Mouse (Mus musculus): ENCODE measurements around the gene Card10.

- TF ChIP-seq ZNF384 (IDR thresholded peaks at IDR 0.05; ENCODE audit: low read depth, low read length) (no peak), CHD2 (IDR thresholded peaks at IDR 0.05; ENCODE audit: low read depth, low read length) (no peak)
These were observed 4.3 kb upstream of the Card10 start for GRCm38 (mm10) chr15:78807141-78807540.
